Mouse (Mus musculus): ENCODE measurements around the gene Kctd15. TPM values are rescaled to one million over a fixed set of nuclear protein-coding genes. Genes with fewer than 3 reads are reported as not detected.

Kctd15 gene
- polyA plus RNA-seq (2012; rRNA removed) (1.2 TPM in 2 replicates), polyA plus RNA-seq (2014; fragmentation: Nextera tagmentation; extraction: Ambion mirVana) (0.14 and 0.37 TPM in 2 replicates)

- H3K4me3 ChIP-seq (ENCODE audit: insufficient read depth in 1 of 2, low read depth in 2 of 2, low read length in 2 of 2) = peak within 1 kb of the TSS in 1 of 2 experiments; percentile 52; a peak in 1 of 4 replicates
- 50% methylated on average over 5 of the region's 5 CpGs for WGBS (ENCODE audit: insufficient replicate concordance)
- ATAC-seq (ENCODE audit: insufficient read depth) = no peak
Observed at GRCm38 (mm10) chr7:34656632-34657031, at the start of gene Kctd15. Gene Kctd15 (minus strand): TSS chr7:34656732.

GRCm38 (mm10) chr7:34704401-34704800 is 47.9 kb upstream of the Kctd15 start:
- 40% methylated on average over 4 of the region's 4 CpGs for WGBS (ENCODE audit: insufficient replicate concordance)
- TF ChIP-seq CTCF (IDR thresholded peaks at IDR 0.05; ENCODE audit: low read depth) (no peak), EP300 (IDR thresholded peaks at IDR 0.05; ENCODE audit: low read depth) (no peak)
- no peak for ATAC-seq (ENCODE audit: insufficient read depth)
- no peaks in the 10 kb centered on the region for H3K9me3 ChIP-seq (ENCODE audit: control insufficient read depth, low read length)
- no peaks in the 10 kb centered on the region for H3K36me3 ChIP-seq (replicated peaks; ENCODE audit: control insufficient read depth, insufficient read depth, low read depth)
- no peak overlapping the region for H3K4me2 ChIP-seq (ENCODE audit: low read depth)
- H3K4me1 ChIP-seq (replicated peaks; ENCODE audit: control insufficient read depth in 2 of 2, insufficient read depth in 2 of 2, low read length in 1 of 2) = no peaks in the 10 kb centered on the region
- no peak for DNase-seq (ENCODE audit: low read depth in 3 of 3, low spot score in 3 of 3)
- no peaks in the 10 kb centered on the region for H3K27me3 ChIP-seq (ENCODE audit: control insufficient read depth, insufficient read depth, low read length)
- H3K9ac ChIP-seq (replicated peaks) = no peak overlapping the region
- H3K27ac ChIP-seq = no peak overlapping the region
- no peak overlapping the region for H3K4me3 ChIP-seq (ENCODE audit: insufficient read depth in 1 of 2, low read depth in 2 of 2, low read length in 2 of 2)

More at GRCm38 (mm10) chr7:34656632-34657031, at the start of gene Kctd15:
- Histone ChIP-seq H3K4me1 (replicated peaks; ENCODE audit: control insufficient read depth in 2 of 2, insufficient read depth in 2 of 2, low read length in 1 of 2) (no peaks in the 10 kb centered on the region; a peak in 1 of 4 replicates), H3K27ac (no peak within 1 kb of the TSS), H3K4me2 (ENCODE audit: low read depth) (peak within 1 kb of the TSS; percentile 62), H3K9ac (replicated peaks) (no peak within 1 kb of the TSS), H3K27me3 (ENCODE audit: control insufficient read depth, insufficient read depth, low read length) (peaks cover 38% of the 10 kb centered on the region), H3K36me3 (replicated peaks; ENCODE audit: control insufficient read depth, insufficient read depth, low read depth) (no peaks in the 10 kb centered on the region), H3K9me3 (ENCODE audit: control insufficient read depth, low read length) (no peaks in the 10 kb centered on the region)
- TF ChIP-seq EP300 (IDR thresholded peaks at IDR 0.05; ENCODE audit: low read depth) (no peak), CTCF (IDR thresholded peaks at IDR 0.05; ENCODE audit: low read depth) (no peak)
- DNase-seq (ENCODE audit: low read depth in 3 of 3, low spot score in 3 of 3) = no peak

- 41% methylated on average over 4 of the region's 4 CpGs for WGBS (ENCODE audit: insufficient replicate concordance)
- Histone ChIP-seq H3K9me3 (ENCODE audit: control insufficient read depth, low read length) (no peaks in the 10 kb centered on the region), H3K27ac (no peak overlapping the region), H3K9ac (replicated peaks) (no peak overlapping the region), H3K4me2 (ENCODE audit: low read depth) (no peak overlapping the region), H3K4me1 (replicated peaks; ENCODE audit: control insufficient read depth in 2 of 2, insufficient read depth in 2 of 2, low read length in 1 of 2) (no peaks in the 10 kb centered on the region), H3K4me3 (ENCODE audit: insufficient read depth in 1 of 2, low read depth in 2 of 2, low read length in 2 of 2) (no peak overlapping the region), H3K27me3 (ENCODE audit: control insufficient read depth, insufficient read depth, low read length) (no peaks in the 10 kb centered on the region), H3K36me3 (replicated peaks; ENCODE audit: control insufficient read depth, insufficient read depth, low read depth) (no peaks in the 10 kb centered on the region)
- DNase-seq (ENCODE audit: low read depth in 3 of 3, low spot score in 3 of 3) (no peak), ATAC-seq (ENCODE audit: insufficient read depth) (no peak)
- TF ChIP-seq CTCF (IDR thresholded peaks at IDR 0.05; ENCODE audit: low read depth) (no peak), EP300 (IDR thresholded peaks at IDR 0.05; ENCODE audit: low read depth) (no peak)
Observed at GRCm38 (mm10) chr7:34703437-34703836, 46.9 kb upstream of the Kctd15 start.

GRCm38 (mm10) chr7:34702718-34703351 is 46.3 kb upstream of the Kctd15 start:
- Histone ChIP-seq H3K9me3 (ENCODE audit: control insufficient read depth, low read length) (no peaks in the 10 kb centered on the region), H3K4me3 (ENCODE audit: insufficient read depth in 1 of 2, low read depth in 2 of 2, low read length in 2 of 2) (no peak overlapping the region), H3K36me3 (replicated peaks; ENCODE audit: control insufficient read depth, insufficient read depth, low read depth) (no peaks in the 10 kb centered on the region), H3K27me3 (ENCODE audit: control insufficient read depth, insufficient read depth, low read length) (no peaks in the 10 kb centered on the region), H3K9ac (replicated peaks) (no peak overlapping the region), H3K27ac (no peak overlapping the region), H3K4me1 (replicated peaks; ENCODE audit: control insufficient read depth in 2 of 2, insufficient read depth in 2 of 2, low read length in 1 of 2) (no peaks in the 10 kb centered on the region), H3K4me2 (ENCODE audit: low read depth) (no peak overlapping the region)
- peak in 1 of 3 experiments; percentile 0 for DNase-seq (ENCODE audit: low read depth in 3 of 3, low spot score in 3 of 3)
- 10% methylated on average over 11 of the region's 11 CpGs for WGBS (ENCODE audit: insufficient replicate concordance)
- no peak for ATAC-seq (ENCODE audit: insufficient read depth)
- TF ChIP-seq EP300 (IDR thresholded peaks at IDR 0.05; ENCODE audit: low read depth) (no peak), CTCF (IDR thresholded peaks at IDR 0.05; ENCODE audit: low read depth) (no peak)

GRCm38 (mm10) chr7:34699888-34700287 is 43.4 kb upstream of the Kctd15 start:
- Histone ChIP-seq H3K4me3 (ENCODE audit: insufficient read depth in 1 of 2, low read depth in 2 of 2, low read length in 2 of 2) (no peak overlapping the region), H3K9me3 (ENCODE audit: control insufficient read depth, low read length) (no peaks in the 10 kb centered on the region), H3K4me2 (ENCODE audit: low read depth) (no peak overlapping the region), H3K36me3 (replicated peaks; ENCODE audit: control insufficient read depth, insufficient read depth, low read depth) (no peaks in the 10 kb centered on the region), H3K4me1 (replicated peaks; ENCODE audit: control insufficient read depth in 2 of 2, insufficient read depth in 2 of 2, low read length in 1 of 2) (no peaks in the 10 kb centered on the region), H3K27me3 (ENCODE audit: control insufficient read depth, insufficient read depth, low read length) (no peaks in the 10 kb centered on the region), H3K9ac (replicated peaks) (no peak overlapping the region), H3K27ac (no peak overlapping the region)
- DNase-seq (ENCODE audit: low read depth in 3 of 3, low spot score in 3 of 3) = no peak
- TF ChIP-seq EP300 (IDR thresholded peaks at IDR 0.05; ENCODE audit: low read depth) = no peak
- TF ChIP-seq CTCF (IDR thresholded peaks at IDR 0.05; ENCODE audit: low read depth) = no peak
- WGBS (ENCODE audit: insufficient replicate concordance) = 45% methylated on average over 3 of the region's 3 CpGs
- ATAC-seq (ENCODE audit: insufficient read depth) = no peak
